Mouse (Mus musculus) ES-E14 (cell line): ENCODE results near the gene Nkx2-4. TPM values are rescaled to one million over a fixed set of nuclear protein-coding genes. Genes with fewer than 3 reads are reported as not detected.

Experiments
- DNase-seq: peaks from one replicate; pipeline ENCODE4 v3.0.0-alpha.2; 2013; ENCODE audit warnings: low read depth, low spot score
- H3K27ac ChIP-seq: 2 replicates; pipeline ENCODE4 v1.5.1; 2012; ENCODE audit warnings: low read depth, mild to moderate bottlenecking, low read length, moderate library complexity, mixed read lengths; ENCODE audit not compliant: poor library complexity, insufficient read depth, severe bottlenecking
- H3K36me3 ChIP-seq: 2 replicates; pipeline ENCODE4 v1.6.1; 2012; ENCODE audit warnings: mild to moderate bottlenecking, low read length, moderate library complexity, mixed read lengths; ENCODE audit not compliant: control insufficient read depth, poor library complexity, insufficient read depth, severe bottlenecking
- H3K4me1 ChIP-seq, 2 experiments: fragments of 150-350 bp in 1 of 2; sonication (generic) in 1 of 2; 2 replicates each; pipeline ENCODE4 v1.6.1; 2012; ENCODE audit warnings: low read length in 2 of 2, mild to moderate bottlenecking in 1 of 2, mixed read lengths in 1 of 2; ENCODE audit not compliant: control insufficient read depth in 2 of 2, insufficient read depth in 2 of 2, poor library complexity in 1 of 2
- H3K4me3 ChIP-seq, 2 experiments: fragments of 150-350 bp in 1 of 2; sonication (generic) in 1 of 2; 2 replicates each; pipeline ENCODE4 v1.5.1; 2012; ENCODE audit warnings: low read length in 2 of 2, low read depth in 1 of 2, mild to moderate bottlenecking in 1 of 2, mixed read lengths in 1 of 2; ENCODE audit not compliant: insufficient read depth in 1 of 2, poor library complexity in 1 of 2, severe bottlenecking in 1 of 2
- H3K9ac ChIP-seq: 2 replicates; pipeline ENCODE4 v1.6.1; 2012; ENCODE audit warnings: low read depth, mild to moderate bottlenecking, low read length, mixed read lengths; ENCODE audit not compliant: poor library complexity, insufficient read depth, severe bottlenecking
- H3K9me3 ChIP-seq: fragments of 150-350 bp; sonication (generic); 2 replicates; pipeline ENCODE4 v1.6.1; 2012; ENCODE audit warnings: low read depth, mild to moderate bottlenecking, low read length; ENCODE audit not compliant: control insufficient read depth, insufficient read depth
- CHD2 ChIP-seq: IDR thresholded peaks from 2 replicates; pipeline ENCODE4 v1.6.1; 2014; ENCODE audit warnings: mild to moderate bottlenecking, low read depth, low read length, inconsistent platforms
- HCFC1 ChIP-seq: IDR thresholded peaks from 2 replicates; pipeline ENCODE4 v1.6.1; 2012; ENCODE audit warnings: low read length, inconsistent platforms, borderline replicate concordance; ENCODE audit not compliant: insufficient read depth
- MAFK ChIP-seq: IDR thresholded peaks from 2 replicates; pipeline ENCODE4 v1.6.1; 2014; ENCODE audit warnings: mild to moderate bottlenecking, low read depth, low read length, inconsistent platforms; ENCODE audit not compliant: insufficient read depth
- ZC3H11A ChIP-seq: IDR thresholded peaks from 2 replicates; pipeline ENCODE4 v1.6.1; 2012; ENCODE audit warnings: low read depth, mild to moderate bottlenecking, inconsistent platforms, low read length, borderline replicate concordance
- ZNF384 ChIP-seq: IDR thresholded peaks from 2 replicates; pipeline ENCODE4 v1.6.1; 2012; ENCODE audit warnings: low read depth, low read length, inconsistent platforms
- in situ Hi-C, 2 experiments: fragments of 600-800 bp; cut with MboI; formaldehyde crosslinking; loops; one replicate each; pipeline ENCODE4 v1.15.1; 2025; ENCODE audit warnings: low sequenced_read_pairs in 2 of 2, inconsistent platforms in 1 of 2; ENCODE audit not compliant: unreplicated experiment in 2 of 2
- total RNA-seq: library from RNA; depleted of rRNA; stranded (reverse); fragments of 300-350 nt; gene quantifications from 2 replicates; pipeline ENCODE4 v1.2.3, GENCODE M21; 2012

Gene Nkx2-4
- total RNA-seq, 1 experiment, result 0.31 TPM

- Histone ChIP-seq H3K9me3 (no peaks in the 10 kb centered on the region), H3K9ac (no peak overlapping the region), H3K4me3 (no peak overlapping the region), H3K36me3 (peaks cover 2% of the 10 kb centered on the region), H3K27ac (no peak overlapping the region), H3K4me1 (no peaks in the 10 kb centered on the region; a peak in 1 of 4 replicates)
- in situ Hi-C loops, result no loop called here
- TF ChIP-seq ZC3H11A (no peak), ZNF384 (no peak)
- DNase-seq, result no peak
These were observed 10.8 kb downstream of the Nkx2-4 start for GRCm38 (mm10) chr2:147074399-147074798.

GRCm38 (mm10) chr2:147073962-147074361 is 11.3 kb downstream of the Nkx2-4 start:
- no peak for TF ChIP-seq HCFC1
- TF ChIP-seq CHD2, result no peak
- no peak for TF ChIP-seq ZC3H11A
- no peak for TF ChIP-seq ZNF384
- no peak for TF ChIP-seq MAFK
- no peaks in the 10 kb centered on the region for H3K9me3 ChIP-seq
- no peak overlapping the region for H3K27ac ChIP-seq
- peaks cover 2% of the 10 kb centered on the region for H3K36me3 ChIP-seq
- DNase-seq, result no peak
- no peak overlapping the region for H3K9ac ChIP-seq
- in situ Hi-C loops, result no loop called here
- H3K4me3 ChIP-seq, result no peak overlapping the region
- H3K4me1 ChIP-seq, result no peaks in the 10 kb centered on the region

- Histone ChIP-seq H3K9ac (no peak overlapping the region), H3K4me1 (no peaks in the 10 kb centered on the region), H3K9me3 (no peaks in the 10 kb centered on the region), H3K36me3 (peaks cover 2% of the 10 kb centered on the region), H3K27ac (no peak overlapping the region), H3K4me3 (no peak overlapping the region)
- in situ Hi-C loops, result no loop called here
- DNase-seq, result no peak
- TF ChIP-seq CHD2 (no peak), MAFK (no peak), ZNF384 (no peak), ZC3H11A (no peak), HCFC1 (no peak)
These were observed 14.9 kb downstream of the Nkx2-4 start for GRCm38 (mm10) chr2:147070305-147070704.

- no peak overlapping the region for H3K27ac ChIP-seq
- H3K4me1 ChIP-seq, result no peaks in the 10 kb centered on the region
- no peak overlapping the region for H3K4me3 ChIP-seq
- H3K9me3 ChIP-seq, result no peaks in the 10 kb centered on the region
- H3K9ac ChIP-seq, result no peak overlapping the region
- no peak for TF ChIP-seq ZNF384
- TF ChIP-seq MAFK, result no peak
- no peak for TF ChIP-seq ZC3H11A
- no peak for TF ChIP-seq CHD2
- no peak for TF ChIP-seq HCFC1
- H3K36me3 ChIP-seq, result no peaks in the 10 kb centered on the region; the same call in 1 of the 2 replicates
- in situ Hi-C loops, result no loop called here
- no peak for DNase-seq
These were observed 16.2 kb downstream of the Nkx2-4 start for GRCm38 (mm10) chr2:147069077-147069476.

GRCm38 (mm10) chr2:147067480-147068246 is 17.6 kb downstream of the Nkx2-4 start:
- TF ChIP-seq ZC3H11A, result no peak
- TF ChIP-seq CHD2, result no peak
- no peak for TF ChIP-seq ZNF384
- TF ChIP-seq MAFK, result no peak
- no peak for TF ChIP-seq HCFC1
- H3K9me3 ChIP-seq, result no peaks in the 10 kb centered on the region
- no peaks in the 10 kb centered on the region for H3K4me1 ChIP-seq
- H3K36me3 ChIP-seq, result no peaks in the 10 kb centered on the region; the same call in 1 of the 2 replicates
- H3K4me3 ChIP-seq, result no peak overlapping the region
- DNase-seq, result no peak
- no peak overlapping the region for H3K27ac ChIP-seq
- in situ Hi-C loops, result no loop called here
- H3K9ac ChIP-seq, result no peak overlapping the region
